9 mouse cellular contexts compared by ENCODE assay signal in genomic region chr3:125937536-125938091, GRCm38 (mm10). TPM values are rescaled to one million over a fixed set of nuclear protein-coding genes. Genes with fewer than 3 reads are reported as not detected.
DNase-seq lines count a peak whose midpoint lies in the region; ATAC-seq and TF ChIP-seq lines count a peak whose summit lies in the region.
"Had no signal": no experiment of that assay in that cellular context is flagged by ENCODE, and none has a peak within 500 bp of the region (broad histone marks: within the 10 kb centered on the region; RNA-seq: fewer than 3 reads in every experiment).

No protein-coding gene starts in this region.

- no peak for TF ChIP-seq CTCF in thymus, adult 2 months (IDR thresholded peaks at IDR 0.05; ENCODE audit: borderline replicate concordance, control insufficient read depth, extremely low read depth, insufficient read depth, low read length, poor library complexity)
- TF ChIP-seq CTCF in intestine, postnatal 0 days (IDR thresholded peaks at IDR 0.05; ENCODE audit: low read depth), result no peak

- intact Hi-C loops in left cerebral cortex, postnatal 4 days (cut with DNase I), result no loop called here

- H3K4me1 ChIP-seq in thymus, adult 2 months (replicated peaks; ENCODE audit: control insufficient read depth, insufficient read depth, low read length), result no peaks in the 10 kb centered on the region
- no peaks in the 10 kb centered on the region for H3K4me1 ChIP-seq in intestine, postnatal 0 days (replicated peaks; ENCODE audit: control insufficient read depth, insufficient read depth, low read length)
- peaks cover 6% of the 10 kb centered on the region; the same call in 1 of the 2 replicates for H3K4me1 ChIP-seq in midbrain, embryonic 12.5 days

- no peaks in the 10 kb centered on the region for H3K9me3 ChIP-seq in intestine, postnatal 0 days (ENCODE audit: control insufficient read depth)
- no peaks in the 10 kb centered on the region for H3K9me3 ChIP-seq in midbrain, embryonic 12.5 days

- H3K4me3 ChIP-seq in thymus, adult 2 months (ENCODE audit: control insufficient read depth, insufficient read depth, low read length), result no peak overlapping the region
- H3K4me3 ChIP-seq in intestine, postnatal 0 days (ENCODE audit: low read depth, low read length), result peak overlapping the region; percentile 54
- peak overlapping the region; percentile 77 for H3K4me3 ChIP-seq in midbrain, embryonic 12.5 days
- H3K4me3 ChIP-seq: myocyte had no signal

- peak; percentile 5 to 16 for DNase-seq in cerebellum, postnatal 14 days
- no peak for DNase-seq in cerebellum, postnatal 4 days (ENCODE audit: low spot score in 2 of 2)
- peak; percentile 4 for DNase-seq in thymus, adult 2 months
- DNase-seq in thymus, postnatal 0 days (ENCODE audit: low spot score), result no peak
- DNase-seq in adrenal gland, adult 8-10 months, result no peak
- no peak for DNase-seq in left cerebral cortex, postnatal 4 days

- WGBS in thymus, adult 2 months, result 9% methylated on average over 43 of the region's 43 CpGs
- WGBS in intestine, postnatal 0 days, result 2% methylated on average over 43 of the region's 43 CpGs
- WGBS in midbrain, embryonic 12.5 days, result under 1% methylated on average over 39 of the region's 43 CpGs

- no peak overlapping the region for H3K9ac ChIP-seq in intestine, postnatal 0 days (ENCODE audit: low read depth, low read length)
- peak overlapping the region; percentile 72 for H3K9ac ChIP-seq in midbrain, embryonic 12.5 days (replicated peaks)

- no peak; the same call in 1 of the 2 replicates for ATAC-seq in intestine, postnatal 0 days
- ATAC-seq in midbrain, embryonic 12.5 days (ENCODE audit: low FRiP score, low read depth), result peak; percentile 73

- peak overlapping the region; percentile 87 for H3K4me2 ChIP-seq in intestine, postnatal 0 days (replicated peaks; ENCODE audit: low read depth)
- peak overlapping the region; percentile 95 for H3K4me2 ChIP-seq in midbrain, embryonic 12.5 days (replicated peaks)

- no peaks in the 10 kb centered on the region for H3K27me3 ChIP-seq in thymus, adult 2 months (ENCODE audit: control insufficient read depth, insufficient read depth, low read length)
- peaks cover 27% of the 10 kb centered on the region for H3K27me3 ChIP-seq in intestine, postnatal 0 days (replicated peaks; ENCODE audit: control insufficient read depth, insufficient read depth, low read length)
- H3K27me3 ChIP-seq in midbrain, embryonic 12.5 days, result peaks cover 17% of the 10 kb centered on the region

- no peak for TF ChIP-seq POLR2A in thymus, adult 2 months (IDR thresholded peaks at IDR 0.05; ENCODE audit: control insufficient read depth, extremely low read depth, insufficient read depth, low read length, poor library complexity)

- H3K27ac ChIP-seq in thymus, adult 2 months (ENCODE audit: control insufficient read depth, insufficient read depth, low read length), result no peak overlapping the region
- H3K27ac ChIP-seq in intestine, postnatal 0 days (ENCODE audit: low read depth, low read length), result no peak overlapping the region
- peak overlapping the region; percentile 66 for H3K27ac ChIP-seq in midbrain, embryonic 12.5 days (replicated peaks)

- no peaks in the 10 kb centered on the region for H3K36me3 ChIP-seq in thymus, adult 2 months (ENCODE audit: control insufficient read depth, insufficient read depth, low read length)
- no peaks in the 10 kb centered on the region for H3K36me3 ChIP-seq in intestine, postnatal 0 days (ENCODE audit: control insufficient read depth, insufficient read depth)
- H3K36me3 ChIP-seq in midbrain, embryonic 12.5 days, result no peaks in the 10 kb centered on the region

RNA-seq across cellular contexts. Expression of gene Ugt8a, which starts 0.8 kb away (rescaled TPM):
- 0.07 TPM in 1 of 2 replicates, not detected in the other for polyA plus RNA-seq in thymus, adult 2 months (2012; rRNA removed)
- polyA plus RNA-seq in thymus, postnatal 0 days (2015; fragmentation: Nextera tagmentation; extraction: Ambion mirVana), result 0.08 and 0.13 TPM in 2 replicates
- 0.44 and 0.66 TPM in 2 replicates for polyA plus RNA-seq in intestine, postnatal 0 days (2015; fragmentation: Nextera tagmentation; extraction: Ambion mirVana)
- polyA plus RNA-seq in midbrain, embryonic 12.5 days (2016; fragmentation: Nextera tagmentation; extraction: Ambion mirVana), result 4.0 and 4.5 TPM in 2 replicates
- under 1 TPM in 1 of 4 experiments, not detected in 3; 0.30 TPM for total RNA-seq in adrenal gland, adult 8-10 months (2022)
- total RNA-seq in left cerebral cortex, postnatal 4 days (2021), result 1 to 10 TPM; 4.1 to 4.5 TPM
- polyA plus RNA-seq: myocyte had no signal

Comparison
In these comparisons a context has a peak if more than half of its experiments do, and no peak if none do; other contexts are left out.
1. DNase-seq: peak in cerebellum, postnatal 14 days (2 of 2) and thymus, adult 2 months (single experiment); none in cerebellum, postnatal 4 days (0 of 2), thymus, postnatal 0 days (single experiment), adrenal gland, adult 8-10 months (single experiment) and left cerebral cortex, postnatal 4 days (single experiment).